Mouse (Mus musculus) lung, postnatal 0 days (tissue): ENCODE data around the gene Amfr. TPM values are rescaled to one million over a fixed set of nuclear protein-coding genes. Genes with fewer than 3 reads are reported as not detected.

ENCODE experiments used
- ATAC-seq: fragments of 200-750 bp; cut with Nextera tagmentation; 2 replicates; pipeline ENCODE4 v1.8.0; 2017; ENCODE audit warnings: moderate library complexity
- DNase-seq: peaks from one replicate; pipeline ENCODE4 v3.0.0-alpha.2; 2016; ENCODE audit warnings: low spot score
- H3K27ac ChIP-seq: fragments of 300-500 bp; sonication (generic); 2 replicates; pipeline ENCODE4 v1.5.1; 2014; ENCODE audit warnings: antibody characterized with exemption, mild to moderate bottlenecking, low read length, mixed read lengths
- H3K27me3 ChIP-seq: fragments of 300-500 bp; sonication (generic); replicated peaks from 2 replicates; pipeline ENCODE4 v1.6.1; 2014; ENCODE audit warnings: low read length, mixed read lengths; ENCODE audit not compliant: insufficient read depth
- H3K36me3 ChIP-seq: fragments of 300-500 bp; sonication (generic); 2 replicates; pipeline ENCODE4 v1.6.1; 2014; ENCODE audit warnings: low read length, mixed read lengths; ENCODE audit not compliant: insufficient read depth
- H3K4me1 ChIP-seq: fragments of 300-500 bp; sonication (generic); 2 replicates; pipeline ENCODE4 v1.6.1; 2014; ENCODE audit warnings: antibody characterized with exemption, low read depth, low read length, mixed read lengths; ENCODE audit not compliant: insufficient read depth
- H3K4me2 ChIP-seq: fragments of 300-500 bp; sonication (generic); replicated peaks from 2 replicates; pipeline ENCODE4 v1.6.1; 2014; ENCODE audit warnings: low read depth, mild to moderate bottlenecking, low read length, moderate library complexity, mixed read lengths
- H3K4me3 ChIP-seq: fragments of 300-500 bp; sonication (generic); 2 replicates; pipeline ENCODE4 v1.5.1; 2014; ENCODE audit warnings: low read depth, low read length
- H3K9ac ChIP-seq: fragments of 300-500 bp; sonication (generic); replicated peaks from 2 replicates; pipeline ENCODE4 v1.6.1; 2014; ENCODE audit warnings: low read depth, mild to moderate bottlenecking
- H3K9me3 ChIP-seq: fragments of 300-500 bp; sonication (generic); 2 replicates; pipeline ENCODE4 v1.6.1; 2016; ENCODE audit warnings: low read length, mixed read lengths
- CTCF ChIP-seq: IDR thresholded peaks from 2 replicates; pipeline ENCODE4 v1.5.1; 2016; ENCODE audit warnings: antibody characterized with exemption, mild to moderate bottlenecking
- EP300 ChIP-seq: IDR thresholded peaks from 2 replicates; pipeline ENCODE4 v1.6.1; 2016; ENCODE audit warnings: antibody characterized with exemption, mild to moderate bottlenecking, control low read depth
- WGBS: fragments of 180-500 bp; shearing (Covaris S2); extraction: QIAGEN DNeasy Blood & Tissue Kit; methylation state at CpG from one replicate; pipeline ENCODE4 v1.1.7; 2014; 5-methylcytosine and 5-hydroxymethylcytosine counted together
- polyA plus RNA-seq: library from polyadenylated mRNA; unstranded; fragments of >200 nt; fragmentation: Nextera tagmentation; extraction: Ambion mirVana; gene quantifications from 2 replicates; pipeline ENCODE4 v1.2.1, GENCODE M21; 2015

Amfr gene
- polyA plus RNA-seq, 1 experiment from 2014 or later, result 57.4 TPM

DNA sequence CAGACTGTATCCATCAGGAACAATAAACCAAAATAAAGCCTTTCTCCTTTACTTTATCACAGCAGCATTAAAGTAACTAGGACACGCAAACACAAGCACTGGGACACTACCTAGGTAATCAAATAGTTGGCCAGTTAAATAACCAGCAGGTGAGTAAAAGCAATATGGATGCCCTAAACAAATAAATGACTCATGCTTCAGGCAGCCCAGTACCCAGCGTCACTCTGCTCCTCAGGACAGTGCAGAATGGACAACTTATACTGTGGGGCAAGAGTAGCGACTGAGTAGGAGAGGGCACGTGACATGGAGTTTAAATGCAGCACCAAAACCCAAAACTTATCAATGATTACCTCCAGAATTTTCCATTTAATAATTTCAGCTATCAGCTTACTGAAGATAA, 22.9 kb downstream of the Amfr start:
- WGBS, result 84% methylated on average over 4 of the region's 4 CpGs
- ATAC-seq (no peak), DNase-seq (no peak)
- Histone ChIP-seq H3K27ac (no peak overlapping the region), H3K36me3 (peaks cover 10% of the 10 kb centered on the region; the same call in 1 of the 2 replicates), H3K27me3 (no peaks in the 10 kb centered on the region), H3K4me1 (no peaks in the 10 kb centered on the region), H3K9ac (no peak overlapping the region), H3K4me3 (no peak overlapping the region), H3K4me2 (no peak overlapping the region), H3K9me3 (no peaks in the 10 kb centered on the region)
- TF ChIP-seq EP300, result no peak
- TF ChIP-seq CTCF, result no peak

DNA sequence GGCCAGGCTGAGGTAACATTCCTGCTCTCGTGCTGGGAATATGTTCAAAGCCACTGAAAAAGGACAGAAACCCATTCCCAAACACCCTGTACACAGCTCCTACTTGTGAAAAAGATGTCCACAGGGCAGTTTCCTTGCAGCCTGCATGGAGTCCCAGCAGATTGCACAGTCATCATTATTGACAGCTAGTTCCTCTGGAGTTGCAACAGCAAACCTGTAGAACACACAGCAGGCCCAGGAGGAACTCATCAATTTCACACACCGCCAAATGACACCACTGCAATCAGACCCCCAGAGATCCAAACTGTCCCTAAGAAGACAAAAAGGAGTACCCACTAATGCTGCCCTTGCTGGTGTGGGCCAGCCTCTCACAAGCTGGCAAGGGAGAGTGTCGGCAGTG, 27.9 kb downstream of the Amfr start:
- no peak for TF ChIP-seq EP300
- no peak for TF ChIP-seq CTCF
- no peak overlapping the region for H3K4me3 ChIP-seq
- 92% methylated on average over 3 of the region's 3 CpGs for whole genome bisulfite sequencing

DNA sequence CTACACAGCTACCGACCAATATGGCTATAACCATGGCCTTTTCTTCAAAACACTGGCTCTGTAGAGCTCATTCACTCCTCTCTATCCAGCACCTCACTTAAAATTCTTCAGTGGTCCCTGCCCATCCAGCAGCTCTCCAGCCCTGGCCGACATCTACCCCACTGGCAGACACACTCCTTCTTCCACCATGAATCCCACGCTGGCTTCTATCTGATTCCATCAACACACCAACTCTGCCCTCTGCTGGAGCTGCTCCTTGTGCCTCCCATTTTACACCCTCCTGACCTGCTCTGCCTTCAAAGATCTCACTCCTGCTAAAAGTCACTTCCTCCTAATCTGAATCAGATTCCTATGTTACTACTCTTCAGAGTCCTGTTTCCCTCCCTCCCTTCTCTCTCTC, 28.8 kb downstream of the Amfr start:
- DNase-seq, result no peak
- peaks cover 27% of the 10 kb centered on the region; the same call in 1 of the 2 replicates for H3K36me3 ChIP-seq
- no peaks in the 10 kb centered on the region for H3K27me3 ChIP-seq
- no peak overlapping the region for H3K4me3 ChIP-seq
- H3K27ac ChIP-seq, result no peak overlapping the region
- no peak overlapping the region for H3K9ac ChIP-seq
- TF ChIP-seq CTCF (peak; percentile 39), EP300 (no peak)
- no peak overlapping the region for H3K4me2 ChIP-seq
- no peak for ATAC-seq
- no peaks in the 10 kb centered on the region for H3K9me3 ChIP-seq
- WGBS, result 81% methylated on average over 3 of the region's 3 CpGs
- H3K4me1 ChIP-seq, result no peaks in the 10 kb centered on the region

More for the DNA sequence above, 27.9 kb downstream of the Amfr start:
- Histone ChIP-seq H3K27ac (no peak overlapping the region), H3K4me1 (no peaks in the 10 kb centered on the region), H3K4me2 (no peak overlapping the region), H3K27me3 (no peaks in the 10 kb centered on the region), H3K9ac (no peak overlapping the region), H3K36me3 (peaks cover 24% of the 10 kb centered on the region; the same call in 1 of the 2 replicates), H3K9me3 (no peaks in the 10 kb centered on the region)
- DNase-seq, result no peak
- ATAC-seq, result no peak

DNA sequence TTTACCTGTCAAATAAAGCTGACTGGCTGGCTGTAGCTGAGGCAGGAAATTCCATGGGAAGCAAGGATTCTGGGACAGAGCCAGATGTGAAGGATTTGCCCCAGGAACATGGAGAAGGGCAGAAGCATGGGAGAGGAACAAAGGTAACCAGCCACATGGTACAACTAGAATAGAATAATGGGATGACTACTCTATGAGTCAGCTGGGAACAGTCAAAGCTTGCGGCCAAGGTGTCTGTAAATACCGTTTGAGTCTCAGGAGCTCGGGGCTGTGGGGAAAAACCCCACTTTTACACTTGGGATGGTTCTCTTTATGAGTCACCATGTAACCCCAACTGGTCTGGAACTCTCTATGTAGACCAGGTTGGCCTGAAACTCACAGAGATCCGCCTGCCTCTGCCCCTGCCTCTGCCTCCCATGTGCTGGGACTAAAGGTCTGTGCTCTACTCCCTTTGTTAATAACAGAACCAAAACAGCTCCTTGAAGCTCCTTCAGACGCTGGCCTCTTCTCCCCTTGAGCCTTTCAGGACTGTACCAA, 30.9 kb downstream of the Amfr start:
- H3K4me2 ChIP-seq, result no peak overlapping the region
- H3K27me3 ChIP-seq, result no peaks in the 10 kb centered on the region
- no peak for ATAC-seq
- H3K36me3 ChIP-seq, result peaks cover 36% of the 10 kb centered on the region; the same call in 1 of the 2 replicates
- DNase-seq, result no peak
- no peak overlapping the region for H3K27ac ChIP-seq
- TF ChIP-seq CTCF (no peak), EP300 (no peak)
- no peak overlapping the region for H3K4me3 ChIP-seq
- H3K9ac ChIP-seq, result no peak overlapping the region
- no peaks in the 10 kb centered on the region for H3K9me3 ChIP-seq
- 87% methylated on average over 5 of the region's 5 CpGs for WGBS
- H3K4me1 ChIP-seq, result no peaks in the 10 kb centered on the region

DNA sequence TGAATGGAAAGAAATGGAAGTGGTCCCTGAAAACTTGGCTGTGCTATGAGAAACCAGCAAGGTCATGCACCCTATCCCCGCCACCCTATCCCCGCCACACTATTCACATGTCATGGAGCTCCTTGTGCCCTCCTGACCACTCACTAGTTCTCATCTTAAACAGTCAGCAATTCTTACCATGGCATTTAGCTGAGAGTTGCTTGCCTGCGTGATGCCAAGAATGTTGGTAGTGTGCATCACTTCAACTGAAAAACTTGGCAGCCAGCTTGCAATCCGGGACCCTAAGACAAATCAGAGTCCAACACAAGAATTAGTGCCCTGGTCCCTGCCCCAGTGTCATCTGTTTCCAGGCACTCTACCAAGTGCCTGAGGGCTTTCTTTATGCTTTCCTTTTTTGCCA, 32.5 kb downstream of the Amfr start:
- no peak overlapping the region for H3K9ac ChIP-seq
- H3K27ac ChIP-seq, result no peak overlapping the region
- H3K4me1 ChIP-seq, result no peaks in the 10 kb centered on the region
- no peaks in the 10 kb centered on the region for H3K27me3 ChIP-seq
- DNase-seq, result no peak
- peaks cover 49% of the 10 kb centered on the region; the same call in 1 of the 2 replicates for H3K36me3 ChIP-seq
- TF ChIP-seq EP300 (no peak), CTCF (no peak)
- 91% methylated on average over 4 of the region's 4 CpGs for WGBS
- no peak overlapping the region for H3K4me2 ChIP-seq
- no peaks in the 10 kb centered on the region for H3K9me3 ChIP-seq
- ATAC-seq, result no peak
- H3K4me3 ChIP-seq, result no peak overlapping the region

DNA sequence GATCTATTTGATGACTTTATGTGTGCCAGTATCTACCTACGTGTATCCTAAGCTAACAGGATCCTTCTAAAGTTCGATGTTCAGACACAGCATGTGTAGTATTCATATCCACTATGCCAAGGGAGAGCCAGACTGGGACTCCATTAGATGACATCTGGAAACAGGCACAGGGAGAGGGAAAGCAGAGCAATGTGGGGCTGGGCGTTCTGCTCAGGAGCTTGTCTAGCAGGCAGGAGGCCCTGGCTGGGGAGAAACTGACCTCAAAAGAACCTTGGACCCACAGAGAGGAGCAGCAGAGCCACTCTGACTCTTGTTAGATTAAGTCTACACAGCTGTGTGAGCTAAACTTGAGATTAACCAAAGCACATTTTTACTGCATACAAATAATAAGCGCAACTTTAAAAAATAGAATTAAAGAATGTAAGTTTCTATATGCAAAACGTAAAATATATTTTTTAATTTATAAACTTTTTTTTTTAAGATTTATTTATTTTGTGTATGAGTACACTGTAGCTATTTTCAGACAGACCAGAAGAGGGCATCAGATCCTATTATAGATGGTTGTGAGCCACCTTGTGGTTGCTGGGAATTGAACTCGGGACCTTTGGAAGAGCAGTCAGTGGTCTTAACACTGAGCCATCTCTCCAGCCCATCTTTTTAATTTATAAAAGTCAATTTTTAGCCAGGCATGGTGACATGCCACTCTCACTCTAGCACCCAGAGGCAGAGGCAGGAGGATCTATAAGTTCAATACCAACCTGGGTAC, 36.0 kb downstream of the Amfr start:
- Histone ChIP-seq H3K4me1 (no peaks in the 10 kb centered on the region), H3K4me2 (no peak overlapping the region), H3K36me3 (peaks cover 62% of the 10 kb centered on the region), H3K9me3 (no peaks in the 10 kb centered on the region), H3K9ac (no peak overlapping the region), H3K27me3 (no peaks in the 10 kb centered on the region), H3K4me3 (no peak overlapping the region), H3K27ac (no peak overlapping the region)
- TF ChIP-seq CTCF, result peak; percentile 7; the same call in 1 of the 2 replicates
- no peak for TF ChIP-seq EP300
- DNase-seq, result no peak
- no peak for ATAC-seq
- 95% methylated on average over 6 of the region's 6 CpGs for WGBS
